Mouse (Mus musculus) midbrain, embryonic 16.5 days (tissue): Measurements from ENCODE around the gene Dqx1. TPM values are rescaled to one million over a fixed set of nuclear protein-coding genes. Genes with fewer than 3 reads are reported as not detected.

ENCODE experiments used
- ATAC-seq: fragments of 200-750 bp; cut with Nextera tagmentation; 2 replicates; pipeline ENCODE4 v1.8.0; 2017; ENCODE audit warnings: moderate TSS enrichment
- H3K27ac ChIP-seq: fragments of 300-500 bp; sonication (generic); 2 replicates; pipeline ENCODE4 v1.5.1; 2014; ENCODE audit warnings: mild to moderate bottlenecking, low read length, mixed read lengths
- H3K27me3 ChIP-seq: fragments of 300-500 bp; sonication (generic); 2 replicates; pipeline ENCODE4 v1.6.1; 2014; ENCODE audit warnings: low read depth, low read length, mixed read lengths; ENCODE audit not compliant: control insufficient read depth, insufficient read depth
- H3K36me3 ChIP-seq: fragments of 300-500 bp; sonication (generic); 2 replicates; pipeline ENCODE4 v1.6.1; 2014; ENCODE audit warnings: mild to moderate bottlenecking, low read length, moderate library complexity, mixed read lengths; ENCODE audit not compliant: control insufficient read depth, insufficient read depth
- H3K4me1 ChIP-seq: fragments of 300-500 bp; sonication (generic); 2 replicates; pipeline ENCODE4 v1.6.1; 2014; ENCODE audit warnings: mild to moderate bottlenecking, low read length, mixed read lengths; ENCODE audit not compliant: control insufficient read depth, insufficient read depth
- H3K4me2 ChIP-seq: fragments of 300-500 bp; sonication (generic); 2 replicates; pipeline ENCODE4 v1.6.1; 2014; ENCODE audit warnings: mild to moderate bottlenecking, low read length, mixed read lengths
- H3K4me3 ChIP-seq: fragments of 300-500 bp; sonication (generic); 2 replicates; pipeline ENCODE4 v1.5.1; 2014; ENCODE audit warnings: low read depth, mild to moderate bottlenecking, low read length, moderate library complexity, mixed read lengths
- H3K9ac ChIP-seq: fragments of 300-500 bp; sonication (generic); 2 replicates; pipeline ENCODE4 v1.6.1; 2014; ENCODE audit warnings: low read depth, low read length, mixed read lengths
- H3K9me3 ChIP-seq: fragments of 300-500 bp; sonication (generic); replicated peaks from 2 replicates; pipeline ENCODE4 v1.6.1; 2014; ENCODE audit warnings: mild to moderate bottlenecking, low read length, mixed read lengths; ENCODE audit not compliant: control insufficient read depth, poor library complexity, severe bottlenecking
- WGBS: fragments of 180-500 bp; shearing (Covaris S2); extraction: QIAGEN DNeasy Blood & Tissue Kit; methylation state at CpG from one replicate; pipeline ENCODE4 v1.1.7; 2014; 5-methylcytosine and 5-hydroxymethylcytosine counted together
- polyA plus RNA-seq: library from polyadenylated mRNA; unstranded; fragments of >200 nt; fragmentation: Nextera tagmentation; extraction: Ambion mirVana; gene quantifications from 2 replicates; pipeline ENCODE4 v1.2.1, GENCODE M21; 2015

Gene Dqx1
- polyA plus RNA-seq, 1 experiment from 2014 or later: 0.30 TPM

GRCm38 (mm10) chr6:83019044-83019443 is 38.6 kb upstream of the Dqx1 start:
- ATAC-seq: no peak
- 74% methylated on average over 3 of the region's 3 CpGs for WGBS
- Histone ChIP-seq H3K9me3 (no peaks in the 10 kb centered on the region), H3K9ac (no peak overlapping the region), H3K36me3 (no peaks in the 10 kb centered on the region), H3K27me3 (no peaks in the 10 kb centered on the region; the same call in 1 of the 2 replicates), H3K4me2 (no peak overlapping the region), H3K27ac (no peak overlapping the region), H3K4me1 (no peaks in the 10 kb centered on the region), H3K4me3 (no peak overlapping the region)

- Histone ChIP-seq H3K9ac (no peak overlapping the region), H3K36me3 (no peaks in the 10 kb centered on the region), H3K9me3 (no peaks in the 10 kb centered on the region), H3K27ac (no peak overlapping the region), H3K4me2 (no peak overlapping the region), H3K4me3 (no peak overlapping the region), H3K4me1 (no peaks in the 10 kb centered on the region), H3K27me3 (no peaks in the 10 kb centered on the region; the same call in 1 of the 2 replicates)
- ATAC-seq: no peak
- 94% methylated on average over 6 of the region's 6 CpGs for WGBS
Measured at GRCm38 (mm10) chr6:83020121-83020520, 37.5 kb upstream of the Dqx1 start.

- no peaks in the 10 kb centered on the region for H3K36me3 ChIP-seq
- WGBS: 77% methylated on average over 4 of the region's 4 CpGs
- no peak for ATAC-seq
Measured at GRCm38 (mm10) chr6:83020836-83021593, 36.6 kb upstream of the Dqx1 start.

GRCm38 (mm10) chr6:83023008-83023407 is 34.6 kb upstream of the Dqx1 start:
- Histone ChIP-seq H3K27me3 (no peaks in the 10 kb centered on the region; the same call in 1 of the 2 replicates), H3K27ac (no peak overlapping the region), H3K9me3 (no peaks in the 10 kb centered on the region), H3K36me3 (no peaks in the 10 kb centered on the region), H3K4me2 (no peak overlapping the region), H3K4me1 (no peaks in the 10 kb centered on the region), H3K9ac (no peak overlapping the region), H3K4me3 (no peak overlapping the region)
- WGBS: 92% methylated on average over 9 of the region's 9 CpGs
- ATAC-seq: no peak

More at GRCm38 (mm10) chr6:83020836-83021593, 36.6 kb upstream of the Dqx1 start:
- Histone ChIP-seq H3K4me3 (no peak overlapping the region), H3K9me3 (no peaks in the 10 kb centered on the region), H3K27me3 (no peaks in the 10 kb centered on the region; the same call in 1 of the 2 replicates), H3K27ac (no peak overlapping the region), H3K4me1 (no peaks in the 10 kb centered on the region), H3K4me2 (no peak overlapping the region), H3K9ac (no peak overlapping the region)

GRCm38 (mm10) chr6:83023786-83024185 is 33.9 kb upstream of the Dqx1 start:
- WGBS: 93% methylated on average over 2 of the region's 2 CpGs
- no peak overlapping the region for H3K4me3 ChIP-seq
- no peak for ATAC-seq
- no peaks in the 10 kb centered on the region; the same call in 1 of the 2 replicates for H3K27me3 ChIP-seq
- no peak overlapping the region for H3K9ac ChIP-seq
- H3K36me3 ChIP-seq: no peaks in the 10 kb centered on the region
- H3K4me1 ChIP-seq: no peaks in the 10 kb centered on the region
- no peak overlapping the region for H3K4me2 ChIP-seq
- no peak overlapping the region for H3K27ac ChIP-seq
- H3K9me3 ChIP-seq: no peaks in the 10 kb centered on the region

GRCm38 (mm10) chr6:83024421-83024820 is 33.2 kb upstream of the Dqx1 start:
- Histone ChIP-seq H3K36me3 (no peaks in the 10 kb centered on the region), H3K27ac (no peak overlapping the region), H3K4me1 (no peaks in the 10 kb centered on the region), H3K9ac (no peak overlapping the region), H3K27me3 (no peaks in the 10 kb centered on the region; the same call in 1 of the 2 replicates), H3K9me3 (no peaks in the 10 kb centered on the region), H3K4me2 (no peak overlapping the region), H3K4me3 (no peak overlapping the region)
- WGBS: 72% methylated on average over 4 of the region's 4 CpGs
- ATAC-seq: no peak

GRCm38 (mm10) chr6:83025221-83025620 is 32.4 kb upstream of the Dqx1 start:
- no peak overlapping the region for H3K4me2 ChIP-seq
- no peaks in the 10 kb centered on the region for H3K9me3 ChIP-seq
- H3K9ac ChIP-seq: no peak overlapping the region
- H3K27ac ChIP-seq: no peak overlapping the region
- H3K27me3 ChIP-seq: no peaks in the 10 kb centered on the region; the same call in 1 of the 2 replicates
- no peak overlapping the region for H3K4me3 ChIP-seq
- no peaks in the 10 kb centered on the region for H3K4me1 ChIP-seq
- WGBS: 92% methylated on average over 4 of the region's 4 CpGs
- ATAC-seq: no peak
- H3K36me3 ChIP-seq: no peaks in the 10 kb centered on the region

- WGBS: 69% methylated on average over 8 of the region's 8 CpGs
- H3K36me3 ChIP-seq: no peaks in the 10 kb centered on the region
- no peak overlapping the region for H3K4me3 ChIP-seq
- no peaks in the 10 kb centered on the region for H3K9me3 ChIP-seq
- H3K4me2 ChIP-seq: no peak overlapping the region
- H3K4me1 ChIP-seq: peaks cover under 1% of the 10 kb centered on the region; the same call in 1 of the 2 replicates
- peaks cover 7% of the 10 kb centered on the region for H3K27me3 ChIP-seq
- no peak overlapping the region for H3K27ac ChIP-seq
- ATAC-seq: no peak
- no peak overlapping the region for H3K9ac ChIP-seq
Measured at GRCm38 (mm10) chr6:83027293-83027692, 30.4 kb upstream of the Dqx1 start.

- ATAC-seq: no peak
- Histone ChIP-seq H3K4me2 (no peak overlapping the region), H3K9ac (no peak overlapping the region), H3K27ac (no peak overlapping the region), H3K36me3 (no peaks in the 10 kb centered on the region), H3K9me3 (no peaks in the 10 kb centered on the region), H3K27me3 (peaks cover 7% of the 10 kb centered on the region), H3K4me1 (peaks cover 4% of the 10 kb centered on the region; the same call in 1 of the 2 replicates), H3K4me3 (no peak overlapping the region)
- 60% methylated on average over 7 of the region's 9 CpGs for WGBS
Measured at GRCm38 (mm10) chr6:83027706-83028105, 29.9 kb upstream of the Dqx1 start.
